Mouse (Mus musculus) C2C12 (cell line): ENCODE results near the gene Sertad4. TPM values are rescaled to one million over a fixed set of nuclear protein-coding genes. Genes with fewer than 3 reads are reported as not detected.

Experiments used
- H3K27me3 ChIP-seq: one replicate; pipeline ENCODE4 v1.6.1; 2011; ENCODE audit not compliant: control insufficient read depth, insufficient read depth, insufficient read length
- H3K36me3 ChIP-seq: one replicate; pipeline ENCODE4 v1.6.1; 2011; ENCODE audit not compliant: control insufficient read depth, insufficient read depth
- H3K4me3 ChIP-seq: one replicate; pipeline ENCODE4 v1.5.1; 2011; ENCODE audit warnings: mild to moderate bottlenecking, control low read depth; ENCODE audit not compliant: poor library complexity, insufficient read depth, severe bottlenecking
- H3K79me2 ChIP-seq: one replicate; pipeline ENCODE4 v1.6.1; 2011; ENCODE audit not compliant: control insufficient read depth, insufficient read depth
- H3K79me3 ChIP-seq: one replicate; pipeline ENCODE4 v1.6.1; 2011; ENCODE audit warnings: low read depth, control low read depth
- H3ac ChIP-seq: one replicate; pipeline ENCODE3; 2011; ENCODE audit warnings: low read depth; ENCODE audit not compliant: control insufficient read depth, insufficient read length
- CEBPB ChIP-seq: IDR thresholded peaks from one replicate; pipeline ENCODE4 v1.6.1; 2011; ENCODE audit warnings: low read depth, mild to moderate bottlenecking, control low read depth, moderate library complexity
- CTCF ChIP-seq: IDR thresholded peaks from one replicate; pipeline ENCODE4 v1.5.1; 2011; ENCODE audit not compliant: control insufficient read depth, insufficient read depth, insufficient read length
- FOSL1 ChIP-seq: IDR thresholded peaks from one replicate; pipeline ENCODE4 v1.8.0; 2011; ENCODE audit warnings: mild to moderate bottlenecking, low read length; ENCODE audit not compliant: poor library complexity, insufficient read depth, severe bottlenecking
- MAX ChIP-seq: IDR thresholded peaks from one replicate; pipeline ENCODE4 v1.6.1; 2011; ENCODE audit warnings: mild to moderate bottlenecking, control low read depth
- MYOD1 ChIP-seq: IDR thresholded peaks from one replicate; pipeline ENCODE4 v1.6.1; 2011; ENCODE audit warnings: low read depth; ENCODE audit not compliant: control insufficient read depth, insufficient read length
- MYOG ChIP-seq: IDR thresholded peaks from one replicate; pipeline ENCODE4 v1.6.1; 2011; ENCODE audit not compliant: control insufficient read depth, insufficient read length; ENCODE audit errors: extremely low read depth
- USF1 ChIP-seq: IDR thresholded peaks from one replicate; pipeline ENCODE4 v1.6.1; 2011; ENCODE audit warnings: low read depth, mild to moderate bottlenecking, control low read depth, moderate library complexity
- long read RNA-seq, 2 experiments: library from polyadenylated mRNA; unstranded; transcript quantifications; one replicate each; pipeline ENCODE4 v2.0.0; 2019 to 2020
- polyA plus RNA-seq: library from polyadenylated mRNA; unstranded; fragments of >200 nt; fragmentation: generic; extraction: Trizol; gene quantifications from one replicate; pipeline ENCODE4 v1.2.1, GENCODE M21; 2012; ENCODE audit warnings: missing spikeins

The Sertad4 gene
- 18.9 TPM for polyA plus RNA-seq
- long read RNA-seq, experiment 1, partial matches to known transcripts, result 0 of 8 reads
- long read RNA-seq, experiment 1, other reads (novel, unspliced or antisense), result 8 of 8 reads
- long read RNA-seq, experiment 2, partial matches to known transcripts, result 3 of 9 reads
- long read RNA-seq, experiment 2, other reads (novel, unspliced or antisense), result 5 of 9 reads

DNA sequence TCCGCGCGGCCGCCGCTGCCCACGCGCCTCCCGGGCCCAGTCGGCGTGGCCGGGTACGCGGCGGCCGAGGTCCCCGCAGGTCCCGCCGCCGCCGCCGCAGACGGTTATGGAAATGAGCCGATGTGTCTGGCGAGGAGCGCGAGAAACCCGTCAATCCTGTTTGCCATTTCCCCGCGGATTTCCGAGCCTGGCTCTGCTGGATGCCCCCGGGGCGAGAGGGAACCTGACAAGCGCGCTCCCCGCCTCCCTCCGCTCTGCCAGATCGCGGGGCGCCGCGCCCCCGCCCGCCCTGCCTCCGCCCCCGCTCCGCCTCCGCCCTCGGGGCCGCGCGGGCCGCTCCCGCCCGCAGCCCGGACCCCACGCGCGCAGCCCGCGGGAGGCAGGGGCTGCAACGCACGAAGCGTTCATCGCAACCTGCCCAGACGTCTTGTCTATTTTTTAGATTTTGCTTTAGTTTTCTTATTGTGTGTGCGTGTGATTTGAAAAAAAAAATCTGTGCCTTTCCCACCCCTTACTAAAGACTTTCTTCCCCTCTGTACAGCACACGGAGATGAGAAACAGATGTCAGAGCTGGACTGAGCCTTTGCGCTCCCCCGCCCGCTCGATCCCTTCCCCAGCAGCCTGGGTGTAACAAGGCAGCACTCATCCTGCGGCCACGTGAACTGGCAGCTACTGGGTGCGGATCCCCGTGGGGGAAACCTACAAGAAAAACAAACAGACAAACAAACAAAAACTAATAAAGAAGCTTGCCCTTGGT is at the start of gene Sertad4:
Gene Sertad4, minus strand, starts transcription at position 283 of the 757 bp plus-strand sequence.
- no peaks in the 10 kb centered on the region for H3K27me3 ChIP-seq
- H3K4me3 ChIP-seq, result peak within 1 kb of the TSS; percentile 59
- H3K79me2 ChIP-seq, result peaks cover 40% of the 10 kb centered on the region
- peak within 1 kb of the TSS; percentile 93 for H3ac ChIP-seq
- peaks cover 5% of the 10 kb centered on the region for H3K36me3 ChIP-seq
- TF ChIP-seq CEBPB (no peak), MYOG (no peak), CTCF (no peak), FOSL1 (no peak), USF1 (peak; percentile 28), MAX (no peak)
- H3K79me3 ChIP-seq, result peaks cover 27% of the 10 kb centered on the region

DNA sequence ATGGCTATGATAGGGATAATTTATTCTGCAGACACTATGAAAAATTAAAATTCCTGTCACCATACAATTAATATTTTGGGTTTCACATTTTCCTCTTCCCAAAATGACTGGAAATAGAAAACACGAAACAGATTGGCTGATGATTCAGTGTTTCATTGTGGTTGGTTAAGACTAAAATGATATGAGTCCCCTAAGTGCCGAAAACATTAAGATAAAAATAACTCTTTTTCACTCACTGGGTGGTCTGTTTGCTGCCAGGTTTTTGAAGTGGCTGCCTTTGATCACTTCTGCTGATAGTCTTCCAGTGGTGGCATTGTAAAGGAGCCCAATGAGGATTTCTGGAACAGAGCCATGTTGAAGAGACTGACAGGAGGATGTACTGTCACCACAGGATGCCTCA is 46.0 kb upstream of the Sertad4 start:
- Histone ChIP-seq H3K4me3 (no peak overlapping the region), H3K79me3 (no peaks in the 10 kb centered on the region), H3K79me2 (no peaks in the 10 kb centered on the region), H3K36me3 (no peaks in the 10 kb centered on the region), H3K27me3 (no peaks in the 10 kb centered on the region), H3ac (no peak overlapping the region)
- TF ChIP-seq CEBPB (no peak), USF1 (no peak), MYOG (no peak), MYOD1 (no peak), FOSL1 (no peak), CTCF (no peak), MAX (no peak)

DNA sequence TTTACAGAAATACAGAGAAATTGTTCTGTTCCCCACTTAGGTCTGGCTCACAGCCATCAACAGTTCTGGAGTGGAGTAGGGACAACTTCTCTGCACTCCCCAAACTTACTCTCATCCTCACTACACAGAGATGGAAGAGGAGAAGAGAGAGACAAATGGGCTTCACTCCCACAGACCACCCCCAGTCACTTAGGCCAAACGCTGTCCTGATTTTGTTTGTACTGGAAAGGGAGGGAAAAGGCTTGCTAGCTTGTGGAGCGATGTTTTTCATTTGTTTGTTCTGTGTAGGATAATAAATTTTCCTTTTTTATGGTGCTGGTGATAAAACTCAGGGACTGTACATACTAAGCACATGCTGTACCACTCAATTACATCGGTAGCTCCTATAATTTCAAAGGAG is 45.4 kb upstream of the Sertad4 start:
- Histone ChIP-seq H3K79me3 (no peaks in the 10 kb centered on the region), H3K79me2 (no peaks in the 10 kb centered on the region), H3K36me3 (no peaks in the 10 kb centered on the region), H3K4me3 (no peak overlapping the region), H3K27me3 (no peaks in the 10 kb centered on the region), H3ac (no peak overlapping the region)
- TF ChIP-seq MYOD1 (no peak), CEBPB (no peak), MAX (no peak), CTCF (no peak), MYOG (no peak), FOSL1 (no peak), USF1 (no peak)

DNA sequence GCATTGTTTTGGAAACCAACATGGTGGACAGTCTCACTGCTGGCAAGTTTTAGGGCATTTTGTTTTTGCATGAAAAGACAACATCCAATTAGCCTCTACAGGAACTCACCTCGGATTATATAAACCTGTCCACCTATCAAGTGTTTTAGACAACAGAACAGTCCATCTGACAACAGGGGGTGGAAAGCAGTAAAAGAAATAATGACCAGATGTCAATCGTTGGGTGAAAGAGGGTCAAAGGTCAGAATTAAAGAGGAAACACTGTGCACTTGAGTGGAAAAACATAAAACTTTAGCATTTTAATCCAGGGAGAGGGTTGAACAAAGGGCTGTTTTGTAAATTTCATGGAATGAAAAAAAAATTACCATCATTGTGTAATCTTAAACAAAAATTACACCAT is 43.2 kb upstream of the Sertad4 start:
- TF ChIP-seq CTCF, result no peak
- no peak for TF ChIP-seq CEBPB
- TF ChIP-seq USF1, result no peak
- no peak for TF ChIP-seq MAX
- no peak for TF ChIP-seq MYOD1
- no peak for TF ChIP-seq FOSL1
- TF ChIP-seq MYOG, result no peak
- Histone ChIP-seq H3K36me3 (no peaks in the 10 kb centered on the region), H3K4me3 (no peak overlapping the region), H3ac (no peak overlapping the region), H3K27me3 (no peaks in the 10 kb centered on the region), H3K79me2 (no peaks in the 10 kb centered on the region), H3K79me3 (no peaks in the 10 kb centered on the region)

DNA sequence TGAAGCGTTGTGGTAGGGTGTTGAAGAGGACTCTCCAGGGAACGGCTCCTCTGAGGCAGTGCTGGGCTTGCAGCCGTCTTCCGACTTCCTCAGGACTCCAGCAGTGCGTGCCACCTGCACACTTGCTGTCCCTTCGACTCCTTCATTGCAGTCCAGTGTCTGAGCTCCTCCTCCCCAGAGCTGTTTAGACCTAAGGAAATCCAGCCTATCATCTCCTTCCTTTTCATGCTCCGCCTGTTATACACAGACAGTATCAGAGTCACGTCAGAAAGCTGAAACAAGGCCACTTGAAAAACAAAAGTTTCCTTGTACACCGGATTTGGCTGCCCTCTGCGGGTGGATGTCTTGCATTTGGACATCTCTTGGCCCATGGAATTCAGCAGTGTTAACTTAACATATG is 41.7 kb upstream of the Sertad4 start:
- Histone ChIP-seq H3K27me3 (no peaks in the 10 kb centered on the region), H3ac (no peak overlapping the region), H3K79me3 (no peaks in the 10 kb centered on the region), H3K79me2 (no peaks in the 10 kb centered on the region), H3K4me3 (no peak overlapping the region), H3K36me3 (no peaks in the 10 kb centered on the region)
- TF ChIP-seq CEBPB, result no peak
- no peak for TF ChIP-seq USF1
- TF ChIP-seq MYOD1, result no peak
- TF ChIP-seq MYOG, result no peak

DNA sequence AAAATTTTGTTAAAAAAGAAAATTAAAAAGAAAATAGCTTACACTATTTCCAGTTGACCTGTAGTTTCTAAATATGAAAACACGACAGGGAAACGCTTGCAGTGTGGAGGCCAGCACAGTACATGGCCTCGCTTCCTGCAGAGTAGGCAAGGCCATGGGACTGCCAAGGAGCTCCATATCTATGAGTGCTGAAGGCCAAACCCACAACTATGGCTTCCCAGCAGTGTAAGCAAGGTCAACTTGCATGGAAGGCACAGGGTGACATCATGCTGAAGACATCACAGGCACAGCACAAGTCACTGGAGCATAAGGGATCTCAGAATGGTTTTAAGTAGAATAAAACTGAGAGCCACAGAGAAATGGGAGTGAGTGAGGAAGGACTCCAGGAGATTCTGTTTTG is 40.5 kb upstream of the Sertad4 start:
- TF ChIP-seq MAX (no peak), USF1 (no peak), FOSL1 (no peak), MYOG (no peak), CTCF (no peak), MYOD1 (no peak), CEBPB (no peak)
- no peaks in the 10 kb centered on the region for H3K79me2 ChIP-seq
- H3K79me3 ChIP-seq, result no peaks in the 10 kb centered on the region
- no peaks in the 10 kb centered on the region for H3K27me3 ChIP-seq
- no peak overlapping the region for H3K4me3 ChIP-seq
- no peak overlapping the region for H3ac ChIP-seq
- no peaks in the 10 kb centered on the region for H3K36me3 ChIP-seq
